Mouse (Mus musculus) frontal cortex, postnatal 14 days (tissue): ENCODE measurements at regions not wholly inside any gene's neighbourhood (a gene's known extent, or its start where the extent isn't known, plus 50 kb on each side); places are given as distances from the start of the nearest gene placed in this dataset.

Experiments
- DNase-seq, 2 experiments: peaks; one replicate each; pipeline ENCODE4 v3.0.0; 2022; ENCODE audit warnings: low spot score in 2 of 2

DNA sequence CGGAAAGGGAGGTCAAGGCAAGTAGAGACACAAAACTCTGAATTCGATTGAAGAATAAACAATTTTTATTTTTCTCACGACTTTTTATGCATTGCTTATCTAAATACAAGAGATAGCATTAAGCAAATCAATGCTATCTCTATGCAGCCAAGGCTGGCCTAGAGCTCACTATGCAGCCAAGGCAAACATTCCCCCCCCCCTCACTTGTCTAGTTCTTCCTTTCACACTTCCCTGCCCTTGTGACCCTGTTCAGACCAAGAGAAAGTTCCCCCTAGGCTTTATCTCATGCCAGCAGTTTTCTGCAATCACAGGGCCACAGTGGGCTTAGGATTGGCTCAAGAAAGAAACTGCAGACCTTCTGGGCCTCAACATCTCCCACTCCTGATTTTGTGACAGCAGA lies 417.9 kb upstream of the Rag2 start:
- no peak for DNase-seq

DNA sequence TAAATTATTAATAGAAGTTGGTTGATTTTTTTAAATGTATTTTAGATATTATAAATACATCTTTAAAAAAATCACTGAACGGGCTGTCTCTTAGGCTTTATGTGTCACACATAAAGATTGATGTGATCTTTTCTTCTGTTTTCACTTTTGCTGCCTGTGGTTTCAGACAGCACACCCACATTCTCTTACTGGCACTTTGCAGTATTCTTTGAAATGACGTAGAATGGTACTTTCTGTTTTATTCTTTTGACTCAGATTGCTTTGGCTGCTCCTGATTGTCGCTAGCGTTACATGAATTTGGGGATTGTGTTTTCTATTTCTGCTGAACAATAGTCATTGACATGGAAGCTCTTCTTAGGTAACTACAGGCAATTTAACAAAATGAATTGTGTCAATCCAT lies 415.4 kb upstream of the Rag2 start:
- DNase-seq, result no peak

DNA sequence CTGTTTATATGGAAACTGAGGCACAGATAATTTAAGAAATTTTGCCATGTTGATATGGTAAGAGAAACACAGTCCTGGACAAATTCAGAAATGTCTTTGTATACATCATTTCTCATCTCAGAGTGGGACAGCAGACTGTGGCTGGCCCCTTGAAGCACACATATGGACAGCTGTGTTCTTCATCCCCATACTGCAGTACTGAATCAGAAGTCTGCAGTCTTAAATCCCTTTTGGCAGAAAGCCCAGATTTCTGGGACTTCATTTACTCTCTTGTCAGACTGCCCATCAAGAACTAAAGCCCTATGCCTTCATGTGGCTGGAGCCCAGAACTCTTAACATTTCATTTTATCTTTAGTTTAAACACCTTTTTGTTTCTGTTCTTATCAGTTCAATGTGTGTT lies 403.8 kb upstream of the Rag2 start:
- no peak for DNase-seq

DNA sequence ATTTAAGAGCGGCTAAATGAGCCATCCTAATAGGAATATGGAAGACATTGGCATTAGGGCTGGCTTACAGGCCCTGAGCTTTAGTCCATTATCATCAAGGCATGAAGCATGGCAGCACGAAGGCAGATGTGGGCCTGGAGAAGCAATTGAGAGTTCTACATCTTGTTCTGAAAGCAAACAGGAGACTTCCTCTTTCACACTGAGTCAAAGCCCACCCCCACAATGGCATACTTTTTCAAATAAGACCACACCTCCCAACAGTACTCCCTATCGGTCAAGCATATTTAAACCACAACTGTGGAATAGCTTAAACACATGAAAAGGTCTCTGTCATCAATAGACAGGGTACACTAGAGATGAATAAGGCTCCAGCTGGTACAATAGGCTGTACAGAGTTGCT lies 381.5 kb upstream of the Rag2 start:
- DNase-seq, result no peak

DNA sequence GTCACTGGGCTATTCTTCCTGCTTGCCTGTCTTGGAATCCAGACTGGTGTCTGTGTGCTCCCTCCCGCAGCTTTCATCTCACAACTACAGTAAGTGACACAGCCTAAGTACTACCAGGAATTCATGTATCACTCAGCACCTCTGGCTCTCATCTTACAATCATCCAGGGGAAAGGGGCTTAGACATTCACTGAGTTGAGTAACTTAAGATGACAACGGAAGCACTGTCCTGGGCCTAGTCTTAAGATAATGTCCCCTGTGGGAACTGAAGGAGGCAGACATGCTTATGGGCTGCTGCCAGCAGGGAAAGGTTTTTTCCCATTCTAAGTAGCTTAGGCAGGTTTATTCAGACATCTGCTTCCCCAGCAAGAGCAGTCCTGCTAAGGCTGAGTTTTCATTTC lies 377.4 kb upstream of the Rag2 start:
- DNase-seq, result no peak

DNA sequence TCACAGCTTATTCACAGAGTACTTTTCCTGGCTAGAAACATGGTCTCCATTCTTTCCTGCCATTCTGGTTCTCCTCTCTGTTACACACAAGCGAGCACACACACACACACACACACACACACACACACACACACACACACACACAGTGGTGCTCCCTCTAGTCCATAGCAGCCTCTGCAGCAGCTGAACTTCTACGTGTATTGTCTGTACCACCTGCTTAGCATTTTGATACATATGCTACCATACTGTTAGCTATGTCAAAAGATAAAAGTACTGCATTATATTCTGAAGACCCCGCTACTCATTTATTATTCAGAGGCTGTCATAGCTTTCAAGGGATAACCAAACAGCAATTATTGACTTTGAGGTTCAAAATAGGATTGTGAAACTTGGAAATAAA lies 372.3 kb upstream of the Rag2 start:
- no peak for DNase-seq

DNA sequence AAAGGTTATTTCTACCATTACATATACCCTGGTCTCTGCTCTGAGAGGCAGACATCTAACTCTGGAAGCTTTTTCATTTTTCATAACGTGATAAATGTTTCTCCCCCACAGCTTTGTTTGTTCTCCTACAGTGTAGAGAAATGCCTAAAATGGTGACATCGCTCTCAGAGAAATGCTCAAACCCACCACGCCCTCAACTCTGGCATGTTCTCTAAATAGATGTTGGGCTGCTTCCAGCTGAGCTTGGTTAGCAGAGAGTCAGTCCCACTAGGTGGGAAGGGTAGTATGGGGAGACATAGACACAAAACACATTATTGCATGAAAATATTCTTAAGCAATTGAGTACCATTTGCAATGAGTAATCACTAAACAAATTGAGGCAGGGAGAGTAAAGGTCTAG lies 368.1 kb upstream of the Rag2 start:
- DNase-seq, result no peak

DNA sequence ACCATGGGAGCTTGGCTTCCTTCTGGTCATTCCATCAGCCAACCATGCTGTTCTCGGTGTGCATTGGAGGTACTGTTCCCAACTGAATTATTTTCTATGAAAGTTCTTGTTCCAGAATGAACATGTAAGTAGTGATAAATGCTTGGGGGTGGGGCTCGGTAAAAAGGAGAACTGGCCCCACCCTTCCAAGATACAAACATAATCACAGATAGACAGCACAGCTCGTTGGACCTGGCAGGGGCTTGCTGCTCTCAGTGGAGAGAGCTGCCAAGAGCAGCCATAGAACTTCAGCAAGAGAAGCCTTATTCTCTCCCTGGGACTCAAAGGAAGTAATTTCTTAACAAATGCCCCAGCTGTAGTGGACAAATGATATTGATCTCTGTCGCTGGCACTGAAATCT lies 360.6 kb upstream of the Rag2 start:
- DNase-seq, result no peak

DNA sequence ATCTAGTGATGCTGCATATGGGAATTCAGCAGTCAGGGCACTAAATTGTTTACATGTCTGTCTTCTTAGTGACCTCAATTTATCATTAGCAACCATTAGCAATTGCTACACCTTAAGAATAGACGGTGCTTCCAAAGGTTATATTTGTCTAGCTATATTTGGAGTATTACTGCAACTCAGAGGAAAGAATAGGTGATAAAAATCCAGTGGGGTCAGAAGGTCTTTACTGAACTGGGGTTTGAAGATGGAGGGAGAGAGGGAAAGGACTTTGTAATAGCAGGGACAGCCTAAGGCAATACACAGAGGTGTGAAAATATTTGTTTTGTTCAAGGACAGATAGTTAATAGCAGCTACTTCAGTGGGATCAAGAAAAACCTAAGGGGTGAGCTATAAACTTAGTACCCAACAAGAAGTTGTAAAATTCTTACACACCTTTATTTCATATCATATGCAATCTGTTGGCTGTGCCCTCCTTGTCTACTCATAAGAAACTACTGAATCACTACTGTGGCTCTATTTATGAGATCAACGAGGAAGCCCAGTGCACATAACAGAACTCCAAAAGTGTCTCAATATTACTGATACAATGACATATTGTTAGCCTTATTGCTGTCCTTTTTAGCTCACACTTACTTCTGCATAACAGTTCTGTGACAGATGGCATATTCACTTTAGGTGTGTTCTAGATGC lies 357.7 kb upstream of the Rag2 start:
- DNase-seq, result no peak

DNA sequence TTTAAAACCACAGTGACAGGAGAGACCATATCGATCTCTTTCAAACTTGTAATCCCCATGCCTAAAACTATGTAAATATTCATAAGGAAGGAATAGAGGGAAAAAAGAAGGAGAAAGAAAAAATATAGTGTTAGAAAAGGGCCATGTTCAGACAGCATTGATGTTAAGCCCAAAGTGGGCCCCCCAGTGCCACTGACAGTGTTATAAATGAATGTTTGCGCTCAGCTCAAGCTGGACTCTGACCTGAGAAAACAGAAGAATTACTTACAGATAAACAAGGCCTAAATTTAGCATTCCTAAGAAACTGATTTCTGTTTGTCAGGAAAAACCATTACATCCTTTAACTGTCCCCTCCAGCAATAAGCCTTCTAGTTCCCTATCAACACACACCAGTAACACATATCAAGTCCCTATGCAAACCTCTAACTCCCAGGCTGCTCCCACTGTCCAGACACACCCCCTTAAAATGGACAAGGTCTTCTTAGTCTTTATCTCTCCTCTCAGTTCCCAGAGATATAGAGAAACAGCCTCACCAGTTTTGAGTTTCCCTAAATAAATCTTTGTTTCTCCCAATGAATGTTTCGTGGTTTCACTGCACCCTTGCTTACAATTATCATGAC lies 350.4 kb upstream of the Rag2 start:
- no peak for DNase-seq

DNA sequence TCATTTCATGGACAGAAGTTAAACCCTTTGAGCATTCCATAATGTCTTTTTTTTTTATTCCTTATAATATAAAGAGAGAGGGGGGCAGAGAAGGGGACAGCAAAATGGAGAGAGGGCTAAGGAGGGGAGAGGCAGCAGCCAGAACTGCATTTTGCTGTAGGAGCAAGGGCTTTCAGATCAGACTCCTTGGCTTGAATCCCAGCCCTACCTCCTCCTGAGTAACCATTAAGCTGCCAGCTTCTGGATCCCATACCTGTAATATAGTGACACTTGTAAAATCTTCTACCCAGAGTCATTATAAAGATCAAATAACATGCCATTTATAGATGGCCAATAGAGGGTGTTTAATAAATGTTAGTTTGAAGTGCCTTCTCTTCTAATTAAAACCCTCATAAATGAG lies 339.6 kb upstream of the Rag2 start:
- no peak for DNase-seq

DNA sequence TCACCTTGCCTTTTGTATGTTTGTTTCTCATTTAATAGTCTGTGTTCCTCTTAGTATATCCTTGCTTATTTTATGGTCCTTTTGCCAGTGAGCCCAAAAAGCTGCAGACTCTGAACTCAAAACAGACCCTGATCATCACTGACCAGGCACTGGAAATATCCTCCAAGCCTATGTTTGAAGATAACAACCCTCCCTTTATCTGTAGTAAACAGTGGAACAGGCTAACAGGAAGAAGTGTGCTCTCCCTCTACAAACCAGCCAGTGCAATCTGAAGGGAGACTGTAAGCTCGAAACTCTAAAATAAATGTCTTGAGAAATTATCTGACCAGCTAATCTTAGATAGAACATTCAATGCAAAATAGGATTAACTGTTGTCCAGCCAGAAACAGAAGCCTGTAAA lies 336.4 kb upstream of the Rag2 start:
- no peak for DNase-seq

DNA sequence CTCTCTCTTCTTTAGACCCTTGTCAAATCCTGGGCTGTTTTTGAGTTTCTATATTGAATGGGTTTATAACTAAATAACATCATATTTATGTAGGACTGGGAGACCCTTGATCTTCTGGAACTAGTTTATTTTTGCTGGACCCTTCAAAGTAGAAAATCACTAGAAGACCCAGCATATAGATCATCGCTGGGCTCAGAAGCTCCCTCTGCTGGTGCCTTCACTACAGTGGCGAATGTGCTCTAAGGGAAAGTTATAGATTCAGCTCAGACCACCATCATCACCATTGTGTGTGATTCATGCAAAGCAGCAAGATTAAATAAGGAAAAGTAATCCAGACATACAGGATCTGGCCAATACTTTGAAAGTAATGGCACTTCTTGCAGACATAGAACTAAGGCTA lies 335.4 kb upstream of the Rag2 start:
- no peak for DNase-seq

DNA sequence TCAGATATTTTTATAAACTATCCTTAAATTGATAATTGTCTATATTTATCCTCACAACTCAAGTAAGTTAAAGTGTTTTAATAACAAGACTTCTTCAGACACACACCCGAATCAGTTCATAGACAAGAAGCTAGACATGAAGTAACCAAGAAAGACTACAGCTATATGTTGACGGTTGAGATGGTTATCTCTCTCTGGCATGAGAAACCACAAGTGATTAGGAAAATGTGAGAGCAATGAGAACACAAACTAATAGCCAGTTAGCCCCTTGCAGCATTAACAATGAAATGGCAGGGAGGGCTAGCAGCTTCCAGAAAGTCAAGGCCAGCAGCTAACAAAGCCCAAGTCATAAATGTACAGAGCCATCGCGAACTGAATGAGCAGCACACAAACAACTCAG lies 333.8 kb upstream of the Rag2 start:
- DNase-seq, result no peak

DNA sequence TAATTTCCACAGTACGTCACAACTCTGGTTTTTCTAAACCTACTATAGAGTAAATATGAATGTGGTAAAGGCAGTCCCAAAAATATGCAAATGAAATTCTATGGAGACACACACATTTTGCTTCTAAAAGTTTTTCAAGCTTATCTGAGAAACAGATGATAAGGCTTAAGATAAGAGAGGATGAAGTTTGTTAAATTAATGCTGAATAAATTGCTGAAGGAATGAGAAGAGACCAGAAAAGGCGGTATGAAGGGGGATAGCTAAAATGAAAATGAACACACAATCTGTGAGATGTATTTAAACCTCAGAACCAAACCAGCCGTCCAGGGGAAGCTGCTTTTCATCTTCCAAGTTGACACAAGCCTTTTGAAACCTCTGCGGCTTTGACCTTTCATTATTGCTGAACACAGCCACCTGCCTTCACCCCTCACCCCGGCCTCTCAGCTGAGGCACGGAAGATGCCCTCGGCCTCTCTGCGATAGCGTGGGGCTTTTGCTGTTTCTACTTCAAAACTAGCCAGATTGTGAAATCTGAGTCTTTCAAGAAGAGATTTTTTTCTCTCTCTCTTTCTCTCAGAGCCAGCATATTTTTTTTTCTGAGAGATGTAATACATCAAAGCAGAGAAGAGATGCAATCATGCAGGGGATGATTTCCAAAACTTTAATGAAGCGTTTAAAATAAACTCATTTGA lies 328.7 kb upstream of the Rag2 start:
- DNase-seq, result peak in 1 of 2 experiments; percentile 4

DNA sequence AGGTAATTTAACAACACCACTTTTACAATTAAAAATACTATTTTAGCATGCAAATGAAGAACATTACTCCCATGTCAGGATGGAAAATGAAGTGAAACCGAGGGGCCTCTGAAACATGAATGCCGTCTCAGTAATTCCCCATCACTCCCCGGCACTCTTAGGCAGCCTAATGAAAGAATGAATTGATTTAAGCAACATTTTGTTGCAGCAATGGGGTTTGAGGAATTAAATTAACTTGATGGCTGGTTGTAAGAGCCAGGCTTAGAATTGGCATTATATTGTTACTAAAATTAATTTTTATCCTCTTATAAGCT lies 328.2 kb upstream of the Rag2 start:
- no peak for DNase-seq

DNA sequence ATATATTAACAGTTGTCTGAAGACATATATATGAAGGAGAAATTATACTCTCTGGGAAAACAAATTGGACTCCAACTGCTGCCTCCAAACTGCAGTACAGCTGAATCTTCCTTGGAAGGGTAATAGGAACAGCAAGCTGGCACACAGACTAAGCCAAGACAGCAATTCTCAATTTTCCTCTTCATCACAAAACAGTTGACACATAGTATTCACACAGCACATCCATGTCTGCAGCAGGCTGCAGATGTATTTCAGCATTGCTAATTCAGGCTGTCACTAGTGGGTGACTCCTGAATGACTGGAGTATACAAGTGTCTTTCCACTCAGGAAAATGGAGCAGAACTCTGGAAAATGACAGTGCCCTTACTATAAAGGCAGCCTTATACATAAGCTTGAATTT lies 327.7 kb upstream of the Rag2 start:
- DNase-seq, result peak in 1 of 2 experiments; percentile 6

DNA sequence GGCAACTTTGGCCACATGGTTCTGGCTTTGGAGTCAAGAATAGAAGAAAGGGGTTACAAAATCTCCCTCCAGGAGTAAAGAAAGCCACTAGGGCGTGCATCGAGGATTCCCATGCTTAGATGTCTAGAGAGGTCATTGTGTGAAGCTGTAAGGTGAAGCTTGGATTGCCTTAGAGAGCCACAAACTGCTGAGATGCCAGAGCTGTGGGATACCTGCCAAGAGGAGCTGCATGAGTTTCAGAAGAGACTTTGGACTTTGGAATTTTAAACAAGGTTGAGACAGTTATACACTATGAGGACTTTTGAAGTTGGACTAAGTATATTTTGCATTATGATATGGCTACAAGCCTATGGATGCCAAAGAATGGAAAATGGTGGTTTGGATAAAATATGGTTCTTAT lies 325.4 kb upstream of the Rag2 start:
- DNase-seq, result no peak

DNA sequence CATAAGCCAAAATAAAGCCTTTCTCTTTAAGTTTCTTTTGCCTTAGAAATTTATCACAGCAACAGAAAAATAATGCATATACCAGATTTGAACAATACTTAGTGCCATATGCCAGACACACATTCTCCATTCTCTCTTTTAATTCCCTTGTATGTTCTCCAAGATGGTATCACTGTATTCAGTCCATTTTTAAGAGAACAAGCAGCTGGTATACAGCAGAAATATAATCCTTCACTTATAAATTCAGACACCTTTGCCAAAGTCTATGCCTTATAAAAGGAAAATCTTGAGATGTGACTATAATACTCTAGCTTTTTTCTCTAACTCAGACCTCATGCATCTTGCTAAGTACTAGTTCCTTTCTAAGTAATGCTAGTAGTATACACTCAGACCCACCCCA lies 324.4 kb upstream of the Rag2 start:
- no peak for DNase-seq

DNA sequence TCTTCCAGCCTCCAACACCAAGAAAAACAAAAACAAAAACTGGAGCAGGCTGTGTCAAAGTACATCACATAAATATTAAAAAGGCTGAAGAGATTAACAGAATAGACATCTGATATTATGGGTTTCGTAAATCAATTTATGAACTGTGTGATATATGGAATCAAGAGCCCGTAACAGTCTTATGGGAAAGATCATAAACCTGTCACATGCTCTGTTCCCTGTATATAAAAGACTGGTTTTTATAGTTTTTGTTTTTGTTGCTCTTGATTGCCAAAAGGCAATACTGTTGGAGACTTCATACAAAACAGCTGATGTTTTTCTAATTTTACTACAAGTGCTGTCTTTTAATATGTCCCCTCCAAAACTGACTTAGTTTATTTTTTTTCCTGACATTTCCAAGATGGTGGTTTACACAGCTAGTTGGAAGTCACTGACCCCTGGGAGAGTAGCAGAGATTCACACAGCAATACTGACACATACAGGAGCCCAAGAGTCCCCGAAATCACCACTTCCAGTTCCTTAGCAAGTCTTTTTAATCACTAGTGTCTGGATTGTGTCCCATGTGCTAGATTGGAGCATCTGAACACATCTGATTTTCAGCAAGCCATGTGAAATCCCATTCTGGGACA lies 303.1 kb upstream of the Rag2 start:
- no peak for DNase-seq

DNA sequence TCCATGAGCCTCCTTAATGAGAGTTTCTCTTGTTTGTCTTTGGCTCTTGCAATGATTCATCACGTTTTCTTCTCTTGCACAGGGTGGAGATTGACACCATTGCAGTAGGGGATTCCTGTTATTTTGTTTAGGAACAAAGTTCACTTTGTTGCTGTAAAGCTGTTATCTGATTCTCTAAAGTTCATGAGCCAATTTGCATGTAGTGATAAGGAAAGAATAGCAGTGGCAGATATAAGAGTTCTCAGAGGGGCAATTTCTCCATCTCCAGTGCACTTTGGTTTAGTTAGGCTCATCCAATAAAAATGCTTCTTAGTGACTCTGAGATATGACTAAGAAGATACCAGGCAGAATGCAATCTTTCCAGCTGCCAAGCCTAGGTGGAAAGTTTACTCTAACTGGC lies 267.8 kb upstream of the Rag2 start:
- DNase-seq, result no peak

DNA sequence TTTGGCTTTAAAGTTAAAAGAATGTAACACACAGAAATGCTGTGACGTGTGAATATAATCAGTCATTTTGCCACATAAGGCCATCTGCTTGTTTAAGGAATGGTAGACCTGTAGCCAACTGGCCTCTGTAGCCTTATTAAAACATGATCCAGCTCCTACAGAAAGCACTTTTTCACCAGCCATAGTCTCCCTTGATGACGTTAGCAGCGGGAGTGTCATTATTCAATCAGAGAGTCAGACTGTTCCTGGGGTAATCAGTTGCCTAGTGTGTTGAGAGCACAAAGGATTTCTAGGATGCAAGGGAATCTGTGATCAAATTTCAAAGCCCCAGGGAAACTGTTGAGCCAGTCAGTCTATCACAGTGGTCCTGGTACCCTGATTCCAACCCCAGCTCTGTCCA lies 260.3 kb upstream of the Rag2 start:
- DNase-seq, result no peak

DNA sequence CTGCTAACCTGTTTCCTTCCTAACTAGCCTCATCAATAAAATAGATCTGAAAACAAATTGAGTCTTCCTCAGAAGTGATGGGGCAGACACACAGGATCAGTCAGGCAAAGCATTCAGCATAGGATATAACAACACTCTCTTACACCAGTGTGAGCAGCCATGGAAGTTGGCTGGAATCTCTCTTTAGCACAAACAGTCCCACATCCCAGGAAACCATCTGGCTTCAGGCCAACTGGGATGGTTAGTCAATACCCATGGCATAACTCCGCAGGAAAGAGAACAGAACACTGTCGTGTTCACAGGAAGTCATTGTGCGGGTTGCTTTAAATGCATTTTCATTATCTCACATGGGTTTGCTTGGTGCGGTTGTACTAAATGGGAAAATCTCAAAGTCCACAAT lies 256.2 kb upstream of the Rag2 start:
- DNase-seq, result no peak
